Mouse (Mus musculus): Measurements from ENCODE around the gene Rnf25. TPM values are rescaled to one million over a fixed set of nuclear protein-coding genes. Genes with fewer than 3 reads are reported as not detected.

The Rnf25 gene
- polyA plus RNA-seq, 1 experiment: 64.1 TPM

DNA sequence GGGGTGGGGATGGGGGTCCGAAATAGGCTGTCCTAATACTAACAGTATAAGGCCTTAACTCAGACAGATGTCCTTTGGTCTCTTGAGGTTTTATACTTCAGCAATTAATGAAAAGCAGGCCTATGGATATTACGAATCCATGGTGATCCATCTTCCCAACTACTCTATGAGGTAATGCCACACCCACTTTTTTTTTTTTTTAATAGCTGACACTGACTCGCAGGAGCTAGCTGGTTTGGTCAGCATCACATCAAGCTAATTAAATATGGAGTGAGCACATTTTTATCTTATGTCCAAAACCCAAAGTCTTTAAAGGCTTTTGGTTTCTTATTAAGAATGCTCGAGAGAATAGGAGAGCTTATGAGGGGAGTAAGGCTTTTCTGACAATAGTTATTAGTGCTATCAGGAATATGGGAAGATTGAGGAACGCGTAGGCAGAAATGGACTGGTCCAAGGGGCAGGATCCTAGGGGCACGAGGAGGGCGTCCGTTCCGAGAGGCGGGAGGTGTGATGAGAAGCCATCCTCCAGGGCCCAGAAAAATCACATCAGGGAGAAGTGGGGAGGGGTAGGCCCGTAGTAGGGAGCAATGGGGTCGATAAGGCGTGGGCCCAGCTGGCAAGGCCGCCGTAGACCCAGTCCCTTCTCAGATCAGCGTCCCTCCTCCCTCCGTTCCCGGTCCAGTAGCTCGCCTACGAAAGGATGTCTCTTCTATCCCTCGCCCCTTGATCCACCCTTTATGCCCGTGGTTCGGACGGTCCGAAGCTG lies 513 bp downstream of the Rnf25 start:
- no peak for DNase-seq
- Histone ChIP-seq H3K4me3 (ENCODE audit: insufficient read depth, low read depth, low read length) (peak overlapping the region; percentile 75), H3K27me3 (replicated peaks; ENCODE audit: control insufficient read depth, insufficient read depth, low read length) (no peaks in the 10 kb centered on the region), H3K4me1 (ENCODE audit: control insufficient read depth, insufficient read depth, low read length) (0 out of 2 replicates have a peak, but pooled peaks cover 3% of the 10 kb centered on the region), H3K36me3 (ENCODE audit: control insufficient read depth, insufficient read depth, low read length) (no peaks in the 10 kb centered on the region), H3K27ac (ENCODE audit: insufficient read depth, low read depth, low read length) (peak overlapping the region; percentile 13; the same call in 1 of the 2 replicates)
- TF ChIP-seq POLR2A (IDR thresholded peaks at IDR 0.05; ENCODE audit: low read depth, low read length): no peak
- TF ChIP-seq CTCF (conservative IDR thresholded peaks at IDR 0.05; ENCODE audit: insufficient read depth, insufficient read length, low read depth, low read length): no peak
- 8% methylated on average over 26 of the region's 26 CpGs for WGBS

GRCm38 (mm10) chr1:74594434-74594833 lies 6.8 kb downstream of the Rnf25 start:
- TF ChIP-seq POLR2A (IDR thresholded peaks at IDR 0.05; ENCODE audit: low read depth, low read length) (no peak), CTCF (conservative IDR thresholded peaks at IDR 0.05; ENCODE audit: insufficient read depth, insufficient read length, low read depth, low read length) (no peak)
- H3K27me3 ChIP-seq (replicated peaks; ENCODE audit: control insufficient read depth, insufficient read depth, low read length): no peaks in the 10 kb centered on the region
- peaks cover 4% of the 10 kb centered on the region for H3K36me3 ChIP-seq (ENCODE audit: control insufficient read depth, insufficient read depth, low read length)
- H3K4me1 ChIP-seq (ENCODE audit: control insufficient read depth, insufficient read depth, low read length): no peaks in the 10 kb centered on the region
- peak; percentile 32 for DNase-seq
- H3K4me3 ChIP-seq (ENCODE audit: insufficient read depth, low read depth, low read length): no peak overlapping the region
- H3K27ac ChIP-seq (ENCODE audit: insufficient read depth, low read depth, low read length): no peak overlapping the region
- 73% methylated on average over 8 of the region's 8 CpGs for WGBS

DNA sequence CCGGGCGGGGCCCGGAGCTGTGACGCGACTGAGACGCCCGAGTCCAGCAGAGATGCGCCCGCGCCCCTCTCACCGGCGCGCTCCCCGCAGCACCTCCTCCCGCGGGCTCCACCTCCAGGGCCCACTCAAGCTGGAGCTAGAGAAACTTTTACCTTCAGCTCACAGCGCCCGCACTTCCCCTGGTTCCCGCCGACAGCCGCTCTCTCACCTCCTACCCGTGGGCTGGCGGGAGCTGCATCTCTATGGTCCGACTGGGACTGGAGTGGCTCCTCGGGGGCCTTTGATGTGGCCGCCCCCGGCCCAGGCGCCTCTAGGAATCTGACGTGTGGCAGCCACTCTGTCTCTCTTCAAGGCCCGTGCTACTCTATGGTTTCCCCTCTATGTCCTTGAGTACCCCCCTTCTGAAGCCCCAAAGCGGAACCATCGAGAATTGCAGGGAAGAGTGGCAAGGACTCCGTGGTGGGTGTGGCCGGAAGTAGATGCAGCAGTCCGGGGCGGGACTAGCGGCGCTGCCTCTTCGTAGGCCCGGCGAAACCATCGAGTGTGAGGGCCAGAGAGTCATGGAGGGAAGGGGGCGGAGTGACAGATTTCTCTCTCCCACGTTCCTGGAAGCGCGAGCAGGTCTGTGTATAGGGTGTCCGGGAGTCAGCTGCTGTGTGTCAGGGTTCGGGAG lies 13.3 kb downstream of the Rnf25 start, which contains the start of the genes Zfp142 and Bcs1l:
TSS of gene Zfp142 (minus strand) at position 474 of the 673 bp plus-strand sequence.
TSS of gene Bcs1l (plus strand) at position 517 of the 673 bp plus-strand sequence.
- DNase-seq: peak; percentile 99
- H3K4me1 ChIP-seq (ENCODE audit: control insufficient read depth, insufficient read depth, low read length): peaks cover 6% of the 10 kb centered on the region; the same call in 1 of the 2 replicates
- H3K27me3 ChIP-seq (replicated peaks; ENCODE audit: control insufficient read depth, insufficient read depth, low read length): no peaks in the 10 kb centered on the region
- WGBS: 1% methylated on average over 48 of the region's 48 CpGs
- TF ChIP-seq POLR2A (IDR thresholded peaks at IDR 0.05; ENCODE audit: low read depth, low read length): no peak
- no peak for TF ChIP-seq CTCF (conservative IDR thresholded peaks at IDR 0.05; ENCODE audit: insufficient read depth, insufficient read length, low read depth, low read length)
- peak within 1 kb of the TSS; percentile 91 for H3K4me3 ChIP-seq (ENCODE audit: insufficient read depth, low read depth, low read length)
- H3K27ac ChIP-seq (ENCODE audit: insufficient read depth, low read depth, low read length): peak within 1 kb of the TSS; percentile 42
- no peaks in the 10 kb centered on the region for H3K36me3 ChIP-seq (ENCODE audit: control insufficient read depth, insufficient read depth, low read length)

DNA sequence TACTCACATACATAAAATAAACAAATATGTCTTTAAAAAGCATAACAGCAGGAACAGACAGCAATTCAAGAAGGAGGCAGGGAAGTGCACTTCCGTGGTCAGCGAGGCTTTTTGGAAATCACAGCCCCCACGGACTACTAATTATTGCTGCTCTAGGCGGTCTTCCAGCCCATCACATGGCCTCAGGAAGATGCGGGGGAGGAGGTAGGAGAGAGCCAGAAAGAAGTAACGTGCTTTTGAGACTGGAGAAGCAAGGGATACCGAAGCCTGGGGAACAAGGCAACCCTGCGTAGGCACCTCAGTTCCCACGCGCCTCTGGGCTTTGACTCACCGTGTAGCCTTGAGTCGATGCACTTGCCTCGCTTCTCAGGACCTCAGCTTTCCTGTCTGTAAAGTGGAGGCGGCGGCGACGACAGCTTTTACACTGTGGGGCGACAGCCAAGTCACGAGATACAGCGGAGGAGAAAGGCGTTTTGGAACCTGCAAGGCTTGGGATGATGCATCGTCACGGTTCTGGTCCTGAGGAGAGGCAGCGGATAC lies 13.9 kb downstream of the Rnf25 start:
- peak overlapping the region; percentile 60 for H3K4me3 ChIP-seq (ENCODE audit: insufficient read depth, low read depth, low read length)
- H3K36me3 ChIP-seq (ENCODE audit: control insufficient read depth, insufficient read depth, low read length): no peaks in the 10 kb centered on the region; the same call in 1 of the 2 replicates
- peak overlapping the region; percentile 42 for H3K27ac ChIP-seq (ENCODE audit: insufficient read depth, low read depth, low read length)
- TF ChIP-seq POLR2A (IDR thresholded peaks at IDR 0.05; ENCODE audit: low read depth, low read length): no peak
- TF ChIP-seq CTCF (conservative IDR thresholded peaks at IDR 0.05; ENCODE audit: insufficient read depth, insufficient read length, low read depth, low read length): no peak
- no peaks in the 10 kb centered on the region for H3K27me3 ChIP-seq (replicated peaks; ENCODE audit: control insufficient read depth, insufficient read depth, low read length)
- WGBS: under 1% methylated on average over 24 of the region's 24 CpGs
- no peak for DNase-seq
- H3K4me1 ChIP-seq (ENCODE audit: control insufficient read depth, insufficient read depth, low read length): peaks cover 6% of the 10 kb centered on the region; the same call in 1 of the 2 replicates

- Histone ChIP-seq H3K27ac (ENCODE audit: insufficient read depth, low read depth, low read length) (no peak overlapping the region), H3K27me3 (replicated peaks; ENCODE audit: control insufficient read depth, insufficient read depth, low read length) (no peaks in the 10 kb centered on the region), H3K4me1 (ENCODE audit: control insufficient read depth, insufficient read depth, low read length) (peaks cover 6% of the 10 kb centered on the region; the same call in 1 of the 2 replicates), H3K36me3 (ENCODE audit: control insufficient read depth, insufficient read depth, low read length) (no peaks in the 10 kb centered on the region; the same call in 1 of the 2 replicates), H3K4me3 (ENCODE audit: insufficient read depth, low read depth, low read length) (no peak overlapping the region)
- DNase-seq: no peak
- WGBS: 92% methylated on average over 3 of the region's 3 CpGs
- TF ChIP-seq CTCF (conservative IDR thresholded peaks at IDR 0.05; ENCODE audit: insufficient read depth, insufficient read length, low read depth, low read length) (no peak), POLR2A (IDR thresholded peaks at IDR 0.05; ENCODE audit: low read depth, low read length) (no peak)
Measured at GRCm38 (mm10) chr1:74584616-74585398, 16.4 kb downstream of the Rnf25 start.

DNA sequence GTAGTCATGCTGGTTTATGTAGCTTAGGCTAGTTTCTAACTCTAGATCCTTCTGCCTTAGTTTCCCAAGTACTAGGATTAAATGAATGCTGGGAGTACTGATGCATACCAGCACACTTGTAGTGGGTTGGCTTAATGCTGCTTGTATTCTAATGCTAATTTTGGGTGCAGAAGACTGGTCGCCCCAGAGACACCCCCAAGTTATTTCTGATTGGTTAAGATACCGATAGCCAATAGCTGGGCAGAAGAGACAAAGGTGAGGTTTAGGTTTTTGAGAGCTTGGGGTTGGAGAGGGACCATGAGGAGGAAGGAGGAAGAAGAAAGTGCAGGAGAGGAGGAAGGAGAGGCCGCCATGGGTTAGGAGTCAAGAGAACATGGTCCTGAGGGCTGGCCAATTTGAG lies 18.6 kb downstream of the Rnf25 start:
- H3K4me1 ChIP-seq (ENCODE audit: control insufficient read depth, insufficient read depth, low read length): peaks cover 4% of the 10 kb centered on the region; the same call in 1 of the 2 replicates
- 89% methylated on average over 3 of the region's 3 CpGs for WGBS
- no peak overlapping the region for H3K27ac ChIP-seq (ENCODE audit: insufficient read depth, low read depth, low read length)
- no peak overlapping the region for H3K4me3 ChIP-seq (ENCODE audit: insufficient read depth, low read depth, low read length)
- DNase-seq: no peak
- TF ChIP-seq POLR2A (IDR thresholded peaks at IDR 0.05; ENCODE audit: low read depth, low read length) (no peak), CTCF (conservative IDR thresholded peaks at IDR 0.05; ENCODE audit: insufficient read depth, insufficient read length, low read depth, low read length) (no peak)
- H3K36me3 ChIP-seq (ENCODE audit: control insufficient read depth, insufficient read depth, low read length): peaks cover 1% of the 10 kb centered on the region; the same call in 1 of the 2 replicates
- H3K27me3 ChIP-seq (replicated peaks; ENCODE audit: control insufficient read depth, insufficient read depth, low read length): no peaks in the 10 kb centered on the region
